Mouse (Mus musculus): ENCODE measurements around the gene Lypd3. TPM values are rescaled to one million over a fixed set of nuclear protein-coding genes. Genes with fewer than 3 reads are reported as not detected.

Lypd3 gene
- total and polyA plus RNA-seq, 3 experiments: not detected

DNA sequence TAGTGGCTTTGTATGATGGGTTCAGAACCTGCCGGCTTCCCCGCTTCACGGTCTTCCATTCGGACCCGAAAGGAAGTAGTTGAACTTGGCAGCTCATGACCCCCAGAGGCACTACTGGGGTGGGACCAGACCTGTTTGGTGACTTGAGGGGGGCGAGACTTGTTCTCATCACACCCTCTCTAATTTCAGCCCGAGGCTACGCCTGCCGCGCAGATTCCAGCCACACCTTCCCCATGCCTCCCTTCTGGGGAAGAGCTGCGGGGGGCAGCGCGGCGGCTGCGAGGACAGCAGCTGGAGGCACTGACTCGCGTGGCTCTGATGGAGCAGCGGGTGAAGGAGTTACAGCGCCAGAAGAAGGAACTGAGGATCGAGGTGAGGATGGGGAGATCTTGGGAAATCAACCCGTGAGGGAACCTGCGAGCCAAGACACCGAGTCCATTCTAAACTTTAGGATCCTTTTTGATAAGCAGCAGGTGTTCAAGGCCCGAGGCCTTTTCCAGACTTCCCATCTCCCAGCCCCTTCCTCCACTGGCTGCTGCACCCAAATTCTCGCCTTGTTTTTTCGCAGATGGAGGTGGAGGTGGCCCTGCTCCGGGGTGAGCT lies 23.9 kb upstream of the Lypd3 start:
- Histone ChIP-seq H3K27ac (ENCODE audit: control insufficient read depth, low read depth, low read length) (no peak overlapping the region), H3K9ac (ENCODE audit: control insufficient read depth, low read depth, low read length, poor library complexity, severe bottlenecking) (no peak overlapping the region), H3K79me2 (ENCODE audit: control insufficient read depth, insufficient read depth, low read length, poor library complexity) (peaks cover 1% of the 10 kb centered on the region; the same call in 1 of the 2 replicates), H3K9me3 (replicated peaks; ENCODE audit: insufficient read depth, low read length) (no peaks in the 10 kb centered on the region), H3K27me3 (ENCODE audit: control insufficient read depth in 1 of 2, insufficient read depth in 2 of 2, low read length in 2 of 2) (no peaks in the 10 kb centered on the region), H3K36me3 (ENCODE audit: control insufficient read depth in 1 of 2, insufficient read depth in 2 of 2, low read length in 2 of 2) (peaks cover 0 to 16% of the 10 kb centered on the region in 2 experiments; a peak in 2 of 4 replicates), H3K4me3 (ENCODE audit: control insufficient read depth in 1 of 2, insufficient read depth in 1 of 2, low read depth in 2 of 2, low read length in 2 of 2) (no peak overlapping the region), H3K4me1 (ENCODE audit: control insufficient read depth in 1 of 2, insufficient read depth in 2 of 2, low read length in 2 of 2) (peaks cover 0 to 26% of the 10 kb centered on the region in 2 experiments; a peak in 2 of 4 replicates)
- no peak for DNase-seq (ENCODE audit: low read depth, low spot score)
- TF ChIP-seq E2F4 (IDR thresholded peaks at IDR 0.05; ENCODE audit: borderline replicate concordance, low read depth, low read length) (no peak), CHD1 (IDR thresholded peaks at IDR 0.05; ENCODE audit: low read depth, low read length) (no peak), POLR2AphosphoS2 (IDR thresholded peaks at IDR 0.05; ENCODE audit: low read length) (no peak), CTCF (IDR thresholded peaks at IDR 0.05 in 2 of 3, conservative IDR thresholded peaks at IDR 0.05 in 1 of 3; ENCODE audit: control insufficient read depth in 1 of 3, insufficient read depth in 1 of 3, low read depth in 2 of 3, low read length in 3 of 3, poor library complexity in 1 of 3, severe bottlenecking in 1 of 3) (no peak), USF2 (IDR thresholded peaks at IDR 0.05; ENCODE audit: borderline replicate concordance in 1 of 2, insufficient read depth in 1 of 2, low read depth in 1 of 2, low read length in 2 of 2) (no peak), TBP (IDR thresholded peaks at IDR 0.05; ENCODE audit: low read depth, low read length) (no peak), MAX (IDR thresholded peaks at IDR 0.05; ENCODE audit: low read length) (no peak), KAT2A (conservative IDR thresholded peaks at IDR 0.05; ENCODE audit: low read depth, low read length) (no peak), ZKSCAN1 (IDR thresholded peaks at IDR 0.05; ENCODE audit: low read depth, low read length) (no peak), RAD21 (IDR thresholded peaks at IDR 0.05; ENCODE audit: low read depth, low read length) (no peak), BHLHE40 (IDR thresholded peaks at IDR 0.05; ENCODE audit: borderline replicate concordance, low read depth, low read length) (no peak), GATA1 (IDR thresholded peaks at IDR 0.05; ENCODE audit: low read depth, low read length) (no peak), ETS1 (IDR thresholded peaks at IDR 0.05; ENCODE audit: low read depth, low read length) (no peak), POLR2A (IDR thresholded peaks at IDR 0.05; ENCODE audit: control insufficient read depth in 1 of 2, insufficient read depth in 1 of 2, low read depth in 1 of 2, low read length in 2 of 2, poor library complexity in 1 of 2) (no peak), SIN3A (IDR thresholded peaks at IDR 0.05; ENCODE audit: low read length) (no peak), NELFE (IDR thresholded peaks at IDR 0.05; ENCODE audit: low read depth, low read length) (no peak), USF1 (IDR thresholded peaks at IDR 0.05; ENCODE audit: low read depth, low read length) (no peak), CHD2 (IDR thresholded peaks at IDR 0.05; ENCODE audit: low read length) (no peak), GABPA (IDR thresholded peaks at IDR 0.05; ENCODE audit: low read depth, low read length) (no peak), TAL1 (IDR thresholded peaks at IDR 0.05; ENCODE audit: low read length) (no peak)

DNA sequence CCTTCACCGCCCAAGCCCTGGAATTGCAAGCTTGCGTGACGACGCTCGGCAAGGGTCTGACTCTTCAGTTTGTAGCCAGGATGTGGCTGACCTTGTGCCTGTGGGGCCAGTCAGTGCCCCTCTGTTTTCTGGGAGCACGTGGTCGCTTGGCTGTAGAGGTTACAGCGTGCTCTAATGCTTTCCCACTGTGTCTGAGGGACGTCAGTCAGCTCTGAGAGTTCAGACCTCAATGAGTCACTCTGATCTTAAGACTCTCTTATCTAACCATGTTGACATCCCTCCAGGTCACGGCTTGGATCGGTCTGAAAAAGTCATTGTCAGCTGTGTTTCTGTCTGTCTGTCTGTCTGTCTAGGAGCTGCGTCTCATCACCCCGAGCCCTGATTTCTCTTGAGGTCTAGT lies 21.5 kb upstream of the Lypd3 start:
- peaks cover 0 to 25% of the 10 kb centered on the region in 2 experiments; a peak in 3 of 4 replicates for H3K36me3 ChIP-seq (ENCODE audit: control insufficient read depth in 1 of 2, insufficient read depth in 2 of 2, low read length in 2 of 2)

More for the DNA sequence above, 21.5 kb upstream of the Lypd3 start:
- H3K9me3 ChIP-seq (replicated peaks; ENCODE audit: insufficient read depth, low read length): no peaks in the 10 kb centered on the region
- peaks cover 1% of the 10 kb centered on the region; the same call in 1 of the 2 replicates for H3K79me2 ChIP-seq (ENCODE audit: control insufficient read depth, insufficient read depth, low read length, poor library complexity)
- H3K4me1 ChIP-seq (ENCODE audit: control insufficient read depth in 1 of 2, insufficient read depth in 2 of 2, low read length in 2 of 2): peaks cover 0 to 36% of the 10 kb centered on the region in 2 experiments; a peak in 2 of 4 replicates
- peak; percentile 65 for DNase-seq (ENCODE audit: low read depth, low spot score)
- H3K27ac ChIP-seq (ENCODE audit: control insufficient read depth, low read depth, low read length): peak overlapping the region; percentile 38; the same call in 1 of the 2 replicates
- H3K27me3 ChIP-seq (ENCODE audit: control insufficient read depth in 1 of 2, insufficient read depth in 2 of 2, low read length in 2 of 2): no peaks in the 10 kb centered on the region
- no peak for TF ChIP-seq BHLHE40 (IDR thresholded peaks at IDR 0.05; ENCODE audit: borderline replicate concordance, low read depth, low read length)
- TF ChIP-seq MAX (IDR thresholded peaks at IDR 0.05; ENCODE audit: low read length): peak; percentile 80
- peak; percentile 67; the same call in 1 of the 2 replicates for TF ChIP-seq ETS1 (IDR thresholded peaks at IDR 0.05; ENCODE audit: low read depth, low read length)
- no peak for TF ChIP-seq NELFE (IDR thresholded peaks at IDR 0.05; ENCODE audit: low read depth, low read length)
- TF ChIP-seq MYC (IDR thresholded peaks at IDR 0.05; ENCODE audit: low read depth, low read length): peak; percentile 69
- TF ChIP-seq CHD2 (IDR thresholded peaks at IDR 0.05; ENCODE audit: low read length): no peak
- peak; percentile 64 for TF ChIP-seq GATA1 (IDR thresholded peaks at IDR 0.05; ENCODE audit: low read depth, low read length)
- no peak overlapping the region for H3K9ac ChIP-seq (ENCODE audit: control insufficient read depth, low read depth, low read length, poor library complexity, severe bottlenecking)
- no peak overlapping the region for H3K4me3 ChIP-seq (ENCODE audit: control insufficient read depth in 1 of 2, insufficient read depth in 1 of 2, low read depth in 2 of 2, low read length in 2 of 2)

Data from MEL (cell line).